In genomic region chr11:22848649-22849195, GRCm38 (mm10) we compare ENCODE assay signal across 12 mouse cellular contexts. TPM values are rescaled to one million over a fixed set of nuclear protein-coding genes. Genes with fewer than 3 reads are reported as not detected.
DNase-seq lines count a peak whose midpoint lies in the region; ATAC-seq and TF ChIP-seq lines count a peak whose summit lies in the region.
"Had no signal": no experiment of that assay in that cellular context is flagged by ENCODE, and none has a peak within 500 bp of the region (broad histone marks: within the 10 kb centered on the region; RNA-seq: fewer than 3 reads in every experiment).

No protein-coding gene starts in this region.

- H3K27ac ChIP-seq in spleen, adult 2 months (ENCODE audit: insufficient read depth, low read length) = peak overlapping the region; percentile 26
- H3K27ac ChIP-seq in liver, embryonic 13.5 days = peak overlapping the region; percentile 83
- H3K27ac ChIP-seq in stomach, postnatal 0 days (replicated peaks) = peak overlapping the region; percentile 40
- H3K27ac ChIP-seq: forebrain, embryonic 13.5 days; limb, embryonic 12.5 days; midbrain, embryonic 12.5 days; neural tube, embryonic 15.5 days had no signal

- no peak for TF ChIP-seq POLR2A in spleen, adult 2 months (IDR thresholded peaks at IDR 0.05; ENCODE audit: low read depth, low read length)
- no peak for TF ChIP-seq POLR2A in lung, adult 2 months (IDR thresholded peaks at IDR 0.05; ENCODE audit: borderline replicate concordance, extremely low read depth, low read depth, low read length)

- DNase-seq in heart, adult 11 months = peak; percentile 91
- DNase-seq in heart, postnatal 14 days = no peak
- DNase-seq in spleen, adult 2 months (ENCODE audit: low read depth in 1 of 2, low spot score in 2 of 2) = no peak
- no peak for DNase-seq in spleen, postnatal 10 days (ENCODE audit: low spot score in 2 of 2)
- no peak for DNase-seq in liver, embryonic 13.5 days
- no peak for DNase-seq in stomach, postnatal 0 days (ENCODE audit: low spot score)
- DNase-seq in ovary, postnatal 14 days (ENCODE audit: low spot score) = no peak
- DNase-seq in lung, adult 2 months = no peak

- no peaks in the 10 kb centered on the region for H3K36me3 ChIP-seq in spleen, adult 2 months (ENCODE audit: control insufficient read depth, insufficient read depth, low read length)
- H3K36me3 ChIP-seq in liver, embryonic 13.5 days = no peaks in the 10 kb centered on the region
- no peaks in the 10 kb centered on the region; the same call in 1 of the 2 replicates for H3K36me3 ChIP-seq in stomach, postnatal 0 days (ENCODE audit: control insufficient read depth, insufficient read depth, low read length)
- H3K36me3 ChIP-seq: limb, embryonic 12.5 days; midbrain, embryonic 12.5 days; neural tube, embryonic 15.5 days had no signal

- H3K4me2 ChIP-seq in liver, embryonic 13.5 days = peak overlapping the region; percentile 11
- H3K4me2 ChIP-seq in stomach, postnatal 0 days (replicated peaks; ENCODE audit: low read depth) = no peak overlapping the region
- H3K4me2 ChIP-seq: forebrain, embryonic 13.5 days; limb, embryonic 12.5 days; midbrain, embryonic 12.5 days; neural tube, embryonic 15.5 days had no signal

- intact Hi-C loops in heart, postnatal 14 days (cut with DNase I) = no loop called here

- no peak for TF ChIP-seq CTCF in spleen, adult 2 months (IDR thresholded peaks at IDR 0.05; ENCODE audit: extremely low read depth, insufficient read depth, insufficient read length, insufficient replicate concordance)
- TF ChIP-seq CTCF in stomach, postnatal 0 days (IDR thresholded peaks at IDR 0.05; ENCODE audit: low read depth) = no peak
- TF ChIP-seq CTCF in lung, adult 2 months (IDR thresholded peaks at IDR 0.05; ENCODE audit: insufficient read depth, low read length) = no peak

- no peaks in the 10 kb centered on the region for H3K9me3 ChIP-seq in liver, embryonic 13.5 days (replicated peaks)
- no peaks in the 10 kb centered on the region for H3K9me3 ChIP-seq in stomach, postnatal 0 days (ENCODE audit: control insufficient read depth, low read length)
- H3K9me3 ChIP-seq: forebrain, embryonic 13.5 days; limb, embryonic 12.5 days; midbrain, embryonic 12.5 days; neural tube, embryonic 15.5 days had no signal

- H3K4me3 ChIP-seq in spleen, adult 2 months (ENCODE audit: extremely low read depth, insufficient read depth, insufficient read length) = no peak overlapping the region
- H3K4me3 ChIP-seq in liver, embryonic 13.5 days (replicated peaks) = no peak overlapping the region
- H3K4me3 ChIP-seq in stomach, postnatal 0 days (ENCODE audit: low read depth, low read length) = no peak overlapping the region
- H3K4me3 ChIP-seq in lung, adult 2 months (replicated peaks; ENCODE audit: extremely low read depth, low read depth, low read length) = no peak overlapping the region
- H3K4me3 ChIP-seq: forebrain, embryonic 13.5 days; limb, embryonic 12.5 days; midbrain, embryonic 12.5 days; neural tube, embryonic 15.5 days had no signal

- no peaks in the 10 kb centered on the region for H3K27me3 ChIP-seq in spleen, adult 2 months (ENCODE audit: control insufficient read depth, insufficient read depth, low read length)
- no peaks in the 10 kb centered on the region for H3K27me3 ChIP-seq in liver, embryonic 13.5 days
- no peaks in the 10 kb centered on the region for H3K27me3 ChIP-seq in stomach, postnatal 0 days (ENCODE audit: control insufficient read depth, insufficient read depth, low read length)
- H3K27me3 ChIP-seq: forebrain, embryonic 13.5 days; limb, embryonic 12.5 days; midbrain, embryonic 12.5 days; neural tube, embryonic 15.5 days had no signal

- H3K4me1 ChIP-seq in spleen, adult 2 months (ENCODE audit: control insufficient read depth, insufficient read depth, insufficient read length) = peaks cover 67% of the 10 kb centered on the region
- peaks cover 95% of the 10 kb centered on the region for H3K4me1 ChIP-seq in liver, embryonic 13.5 days (replicated peaks)
- peaks cover 26% of the 10 kb centered on the region for H3K4me1 ChIP-seq in stomach, postnatal 0 days (replicated peaks; ENCODE audit: control insufficient read depth, insufficient read depth)
- H3K4me1 ChIP-seq in lung, adult 2 months (ENCODE audit: control insufficient read depth, insufficient read depth, low read length) = peaks cover 62% of the 10 kb centered on the region
- H3K4me1 ChIP-seq: midbrain, embryonic 12.5 days; neural tube, embryonic 15.5 days had no signal

- TF ChIP-seq EP300 in stomach, postnatal 0 days (optimal IDR thresholded peaks at IDR 0.05) = no peak

- ATAC-seq in liver, embryonic 13.5 days (ENCODE audit: low read depth) = no peak
- ATAC-seq in stomach, postnatal 0 days (ENCODE audit: low FRiP score, low TSS enrichment) = no peak
- ATAC-seq: forebrain, embryonic 13.5 days had no signal

- WGBS in spleen, adult 2 months = 17% methylated on average over 5 of the region's 5 CpGs
- 35% methylated on average over 5 of the region's 5 CpGs for WGBS in liver, embryonic 13.5 days (ENCODE audit: insufficient replicate concordance)
- WGBS in stomach, postnatal 0 days = 70% methylated on average over 5 of the region's 5 CpGs
- 56% methylated on average over 5 of the region's 5 CpGs for WGBS in lung, adult 2 months

- no peak overlapping the region; the same call in 1 of the 2 replicates for H3K9ac ChIP-seq in liver, embryonic 13.5 days
- H3K9ac ChIP-seq in stomach, postnatal 0 days (ENCODE audit: low read length) = no peak overlapping the region
- H3K9ac ChIP-seq: forebrain, embryonic 13.5 days; limb, embryonic 12.5 days; midbrain, embryonic 12.5 days; neural tube, embryonic 15.5 days had no signal

RNA-seq across cellular contexts. Expression of gene B3gnt2, which starts 12.0 kb away (rescaled TPM):
- total RNA-seq in heart, postnatal 14 days (2021) = 10 to 100 TPM in 1 of 2 experiments, 1 to 10 TPM in 1; 6.9 to 12.0 TPM
- polyA plus RNA-seq in spleen, adult 2 months (2012; rRNA removed) = 18.9 and 23.4 TPM in 2 replicates
- 4.8 TPM in 2 replicates for polyA plus RNA-seq in liver, embryonic 13.5 days (2015; fragmentation: Nextera tagmentation; extraction: Ambion mirVana)
- 15.1 and 18.4 TPM in 2 replicates for polyA plus RNA-seq in stomach, postnatal 0 days (2015; fragmentation: Nextera tagmentation; extraction: Ambion mirVana)
- polyA plus RNA-seq in lung, adult 2 months (2012; rRNA removed) = 16.7 and 18.6 TPM in 2 replicates

Comparison
In these comparisons a context has a peak if more than half of its experiments do, and no peak if none do; other contexts are left out.
1. H3K27ac ChIP-seq: peak in every context shown above with its lines; median percentile 83 in liver, embryonic 13.5 days; 40 in stomach, postnatal 0 days; 26 in spleen, adult 2 months.